Mouse (Mus musculus) megakaryocyte, embryonic 14.5 days (primary cell): ENCODE data around the gene Trpc1.

Source experiments
- FLI1 ChIP-seq: IDR thresholded peaks from 2 replicates; pipeline ENCODE4 v1.6.1; 2012; ENCODE audit warnings: low read length, inconsistent platforms, mixed read lengths
- GATA1 ChIP-seq: IDR thresholded peaks from 3 replicates; pipeline ENCODE4 v1.6.1; 2012; ENCODE audit warnings: mixed read lengths, low read length, inconsistent platforms, borderline replicate concordance

DNA sequence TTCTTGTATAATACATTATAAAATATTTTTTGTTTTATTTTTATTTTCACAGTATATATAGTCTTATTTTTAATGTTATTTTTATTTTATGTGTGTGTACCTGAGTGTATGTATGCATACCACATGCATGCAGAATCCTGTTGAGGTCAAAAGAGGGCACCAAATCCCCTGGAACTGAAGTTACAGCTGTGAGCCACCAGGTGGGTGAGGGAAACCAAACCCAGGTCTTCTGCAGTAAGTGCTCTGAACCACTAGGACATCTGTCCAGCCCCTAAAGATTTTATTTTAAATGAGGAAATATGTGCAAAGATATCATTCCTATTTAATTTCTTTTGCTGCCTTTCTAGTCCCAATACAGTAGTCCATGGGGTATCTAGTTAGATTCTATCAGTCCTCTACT is 41.2 kb downstream of the Trpc1 start:
- TF ChIP-seq GATA1 (no peak), FLI1 (no peak)
